Mouse (Mus musculus): Measurements from ENCODE around the gene Lrrc8e. TPM values are rescaled to one million over a fixed set of nuclear protein-coding genes. Genes with fewer than 3 reads are reported as not detected.

The Lrrc8e gene
- total RNA-seq, 2 experiments from 2014 or later, result 0.24 to 0.67 TPM

- intact Hi-C loops (cut with DNase I), result no loop called here
- DNase-seq, result no peak
Observed at GRCm38 (mm10) chr8:4216791-4217621, 9.6 kb upstream of the Lrrc8e start, which contains the start of gene Prr36. Gene Prr36 (minus strand): TSS chr8:4217459.

GRCm38 (mm10) chr8:4219617-4220016 lies 7.0 kb upstream of the Lrrc8e start:
- intact Hi-C loops (cut with DNase I), result no loop called here
- DNase-seq, result no peak

- intact Hi-C loops (cut with DNase I), result no loop called here
Observed at GRCm38 (mm10) chr8:4222059-4222458, 4.6 kb upstream of the Lrrc8e start.

GRCm38 (mm10) chr8:4226323-4226722 lies 304 bp upstream of the Lrrc8e start:
- intact Hi-C loops (cut with DNase I), result no loop called here
- no peak for DNase-seq

More at GRCm38 (mm10) chr8:4222059-4222458, 4.6 kb upstream of the Lrrc8e start:
- DNase-seq, result no peak

- DNase-seq, result no peak
- intact Hi-C loops (cut with DNase I), result no loop called here
Observed at GRCm38 (mm10) chr8:4227919-4228318, 1.3 kb downstream of the Lrrc8e start.

- no peak for DNase-seq
Observed at GRCm38 (mm10) chr8:4229784-4230183, 3.2 kb downstream of the Lrrc8e start.

GRCm38 (mm10) chr8:4230612-4231351 lies 4.2 kb downstream of the Lrrc8e start:
- DNase-seq, result no peak

More at GRCm38 (mm10) chr8:4229784-4230183, 3.2 kb downstream of the Lrrc8e start:
- intact Hi-C loops (cut with DNase I), result no loop called here

GRCm38 (mm10) chr8:4237814-4238433 lies 11.3 kb downstream of the Lrrc8e start:
- intact Hi-C loops (cut with DNase I), result loop anchor here (2.0 kb wide), 1 partner anchor 15 kb away; the partner anchor contains the start of gene Snapc2
- no peak for DNase-seq

More at GRCm38 (mm10) chr8:4230612-4231351, 4.2 kb downstream of the Lrrc8e start:
- intact Hi-C loops (cut with DNase I), result no loop called here

- intact Hi-C loops (cut with DNase I), result loop anchor here (2.0 kb wide), 1 partner anchor 14 kb away; the partner anchor contains the start of gene Snapc2
- DNase-seq, result peak; percentile 99 to 100
Observed at GRCm38 (mm10) chr8:4238434-4239192, 12.0 kb downstream of the Lrrc8e start, which contains the start of the genes Map2k7 and Gm49320. Gene Map2k7 (plus strand): TSS chr8:4238740. Gene Gm49320 (plus strand): TSS chr8:4238865.

- DNase-seq, result no peak
- intact Hi-C loops (cut with DNase I), result loop anchor here (2.0 kb wide), 1 partner anchor 13 kb away; the partner anchor contains the start of gene Snapc2
Observed at GRCm38 (mm10) chr8:4239193-4239890, 12.7 kb downstream of the Lrrc8e start.

- DNase-seq, result no peak
- intact Hi-C loops (cut with DNase I), result no loop called here
Observed at GRCm38 (mm10) chr8:4245061-4245460, 18.4 kb downstream of the Lrrc8e start.

- no peak for DNase-seq
- intact Hi-C loops (cut with DNase I), result no loop called here
Observed at GRCm38 (mm10) chr8:4245737-4246136, 19.1 kb downstream of the Lrrc8e start.

GRCm38 (mm10) chr8:4247241-4247640 lies 20.6 kb downstream of the Lrrc8e start:
- intact Hi-C loops (cut with DNase I), result no loop called here
- DNase-seq, result no peak

GRCm38 (mm10) chr8:4247951-4248540 lies 21.4 kb downstream of the Lrrc8e start, which contains the start of gene Tgfbr3l:
Gene Tgfbr3l (plus strand): TSS chr8:4248214.
- intact Hi-C loops (cut with DNase I), result no loop called here
- no peak for DNase-seq

- peak in 1 of 2 experiments; percentile 17 for DNase-seq
- intact Hi-C loops (cut with DNase I), result no loop called here
Observed at GRCm38 (mm10) chr8:4249213-4249612, 22.6 kb downstream of the Lrrc8e start.

- DNase-seq, result peak; percentile 82 to 88
- intact Hi-C loops (cut with DNase I), result loop anchor here (2.0 to 10.0 kb wide), 8 partner anchors 72 to 736 kb away; partner anchors contain the start of genes Evi5l, Pcp2, Pet100 and Pnpla6
Observed at GRCm38 (mm10) chr8:4250306-4250970, 23.8 kb downstream of the Lrrc8e start.

GRCm38 (mm10) chr8:4252116-4252760 lies 25.6 kb downstream of the Lrrc8e start:
- intact Hi-C loops (cut with DNase I), result loop anchor here (2.0 to 10.0 kb wide), 8 partner anchors 13 to 737 kb away; partner anchors contain the start of genes Evi5l, Gm49320, Map2k7 and Pcp2
- no peak for DNase-seq
